Mouse (Mus musculus) MN1 (cell line): ENCODE results near the gene Degs2.

Source experiments
- DNase-seq: peaks from one replicate; pipeline ENCODE4 v3.0.0-alpha.2; 2016; ENCODE audit warnings: low spot score

Gene Degs2

DNA sequence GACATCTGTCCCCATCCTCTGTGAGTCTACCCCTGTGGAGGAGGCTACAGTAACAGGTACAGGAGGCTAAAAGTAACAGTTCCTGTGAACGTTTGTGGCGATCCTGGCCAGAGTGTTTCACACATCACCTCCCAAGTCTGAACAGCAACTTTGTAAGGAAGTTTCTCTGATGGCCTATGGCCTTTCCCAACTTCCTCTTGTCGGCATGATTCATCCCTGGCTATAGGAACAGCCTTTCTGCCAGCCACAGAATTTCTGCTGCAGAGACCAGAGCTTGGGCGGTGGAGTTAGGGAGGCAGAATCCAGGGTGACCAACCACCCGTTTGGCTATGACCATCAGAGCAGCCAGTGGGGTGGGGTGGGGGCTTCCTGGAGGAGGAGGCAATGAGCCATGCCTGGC lies 2.1 kb downstream of the Degs2 start:
- DNase-seq: no peak

DNA sequence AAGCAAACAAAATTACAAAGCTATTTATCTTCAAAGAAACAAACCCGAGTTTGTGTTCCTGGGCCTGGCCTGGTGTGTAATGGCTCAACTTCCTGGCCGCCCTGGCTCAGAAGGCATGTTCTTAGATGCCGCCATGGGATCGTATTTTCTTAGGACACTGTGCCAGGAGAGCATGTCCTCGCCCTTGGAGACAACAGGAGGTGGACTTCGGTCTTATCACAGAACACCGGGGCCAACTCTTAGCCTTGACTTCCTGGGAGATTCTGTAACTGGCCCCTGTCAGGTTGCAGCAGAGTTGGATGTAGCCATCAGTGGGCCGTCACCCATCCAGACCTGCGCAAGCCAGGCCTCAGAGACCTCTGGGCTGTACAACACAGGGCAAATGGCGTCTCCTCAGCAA lies 2.5 kb downstream of the Degs2 start:
- DNase-seq: no peak

DNA sequence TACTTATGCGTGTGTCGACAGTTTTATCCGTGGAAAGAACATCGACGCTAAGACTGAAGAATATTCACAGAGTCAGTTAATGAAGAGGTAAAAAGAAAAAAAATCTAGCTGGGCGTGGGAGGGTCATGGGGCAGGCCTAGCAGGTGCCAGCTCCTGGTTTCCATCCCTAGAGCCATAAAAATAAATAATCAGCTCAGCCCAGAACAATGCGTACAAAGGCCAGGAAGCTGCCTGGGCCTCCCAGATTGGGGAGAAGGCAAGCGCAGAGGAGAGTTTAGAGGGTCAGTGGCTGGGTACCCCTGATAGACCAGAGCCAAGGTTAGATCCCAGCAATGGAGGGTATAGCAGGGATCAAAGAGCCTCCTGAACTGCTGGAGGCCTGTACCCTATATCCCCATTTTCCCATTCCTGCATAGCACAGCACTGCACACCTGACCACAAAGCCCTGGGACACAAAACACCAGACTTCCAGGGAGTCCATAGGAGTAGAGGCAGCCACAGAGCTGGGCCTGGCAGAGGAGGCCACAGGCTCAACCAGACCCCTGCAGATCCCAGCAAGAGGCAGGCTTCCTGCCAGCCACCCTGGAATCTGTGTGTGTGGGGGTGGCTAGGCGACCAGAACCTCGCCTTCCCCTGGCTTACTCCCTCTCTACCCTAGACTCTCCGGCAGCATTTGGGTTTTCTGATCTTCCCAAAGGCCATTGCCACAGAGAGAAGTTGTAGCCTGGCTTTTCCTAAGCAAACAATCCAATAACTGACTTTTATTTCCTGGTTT lies 3.2 kb downstream of the Degs2 start:
- DNase-seq: no peak

- no peak for DNase-seq
These were observed 7.9 kb downstream of the Degs2 start for GRCm38 (mm10) chr12:108694223-108694622.

GRCm38 (mm10) chr12:108693592-108693991 lies 8.5 kb downstream of the Degs2 start:
- DNase-seq: no peak

DNA sequence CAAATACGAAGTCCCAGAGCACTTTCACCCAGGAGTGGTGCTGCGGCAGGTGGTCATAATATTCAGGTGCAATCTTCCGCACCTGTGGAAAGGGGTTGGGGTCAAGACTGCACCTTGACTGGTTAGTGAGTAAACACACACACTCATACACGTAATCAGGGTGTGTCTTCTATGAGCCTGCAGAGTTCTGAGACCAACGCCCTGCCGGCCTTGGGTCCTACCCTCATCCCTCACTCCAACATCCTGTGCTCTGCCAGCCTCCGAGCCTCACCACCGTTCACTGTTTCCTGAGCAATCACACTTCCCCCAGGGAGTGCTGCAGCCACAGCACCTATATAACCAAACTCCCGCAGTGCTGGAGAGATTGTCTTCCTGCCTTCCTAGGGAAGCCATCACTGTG lies 11.6 kb downstream of the Degs2 start:
- DNase-seq: no peak

DNA sequence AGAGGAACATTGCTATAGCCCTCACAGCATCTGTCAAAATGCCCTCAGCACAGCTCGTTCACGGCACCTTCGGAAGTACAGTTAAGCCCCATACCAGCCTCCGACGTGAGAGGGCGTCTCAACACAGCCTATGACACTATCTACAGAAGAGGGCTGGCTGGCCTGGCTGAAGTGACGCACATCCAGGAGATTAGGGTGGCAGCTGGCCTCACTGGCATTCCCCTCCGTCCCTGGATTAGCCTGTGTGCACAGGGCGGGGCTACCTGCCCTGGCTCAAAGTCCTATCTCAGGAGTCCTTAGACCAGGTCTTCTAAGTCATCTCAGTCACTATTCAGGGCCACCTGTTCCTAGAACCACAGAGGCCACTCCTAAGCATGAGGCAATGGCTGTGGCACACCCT lies 12.9 kb downstream of the Degs2 start:
- no peak for DNase-seq

GRCm38 (mm10) chr12:108686926-108687325 lies 15.2 kb downstream of the Degs2 start:
- DNase-seq: peak; percentile 13

GRCm38 (mm10) chr12:108686463-108686862 lies 15.7 kb downstream of the Degs2 start:
- no peak for DNase-seq

- no peak for DNase-seq
These were observed 19.7 kb downstream of the Degs2 start for GRCm38 (mm10) chr12:108682240-108683023.

DNA sequence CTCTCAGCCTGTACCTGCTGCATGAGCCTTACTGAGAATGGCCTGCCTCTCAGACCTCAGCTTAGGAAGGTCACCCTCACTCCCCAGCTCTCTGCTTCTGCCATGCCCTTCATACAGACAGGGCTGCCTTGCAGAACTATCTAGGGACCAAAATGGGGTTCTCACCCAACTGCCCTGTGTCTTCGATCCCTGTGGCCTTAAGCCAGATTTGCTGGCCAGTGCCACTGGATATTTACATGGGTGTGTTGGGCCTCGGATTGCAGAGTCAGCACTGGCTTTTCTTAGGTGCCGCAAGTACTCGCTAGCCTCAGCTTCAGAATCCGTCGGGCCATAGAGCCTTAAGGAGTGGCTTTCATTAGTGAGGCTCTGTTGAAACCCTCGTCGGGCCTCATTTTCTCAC lies 21.3 kb downstream of the Degs2 start:
- no peak for DNase-seq

- no peak for DNase-seq
These were observed 23.7 kb downstream of the Degs2 start for GRCm38 (mm10) chr12:108678366-108678765.

DNA sequence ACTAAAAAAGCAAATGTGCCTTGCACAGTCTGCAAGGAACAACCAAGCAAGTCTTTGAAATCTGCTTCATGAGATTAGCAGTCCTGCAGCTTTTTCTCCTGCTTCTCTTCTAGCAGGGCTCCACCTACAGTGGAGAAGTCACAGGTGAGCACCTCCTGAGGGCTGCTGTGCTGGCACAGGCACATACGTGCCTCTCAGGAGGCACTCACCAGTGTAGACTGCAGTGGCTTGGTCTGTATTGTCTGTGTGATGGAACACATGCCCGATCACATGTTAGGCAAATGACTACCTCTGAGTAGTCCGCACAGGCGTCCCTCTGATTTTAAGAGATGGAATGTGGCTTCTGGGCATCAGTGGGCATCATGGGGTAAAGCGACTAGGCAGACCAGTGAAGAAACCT lies 25.0 kb downstream of the Degs2 start:
- DNase-seq: no peak

DNA sequence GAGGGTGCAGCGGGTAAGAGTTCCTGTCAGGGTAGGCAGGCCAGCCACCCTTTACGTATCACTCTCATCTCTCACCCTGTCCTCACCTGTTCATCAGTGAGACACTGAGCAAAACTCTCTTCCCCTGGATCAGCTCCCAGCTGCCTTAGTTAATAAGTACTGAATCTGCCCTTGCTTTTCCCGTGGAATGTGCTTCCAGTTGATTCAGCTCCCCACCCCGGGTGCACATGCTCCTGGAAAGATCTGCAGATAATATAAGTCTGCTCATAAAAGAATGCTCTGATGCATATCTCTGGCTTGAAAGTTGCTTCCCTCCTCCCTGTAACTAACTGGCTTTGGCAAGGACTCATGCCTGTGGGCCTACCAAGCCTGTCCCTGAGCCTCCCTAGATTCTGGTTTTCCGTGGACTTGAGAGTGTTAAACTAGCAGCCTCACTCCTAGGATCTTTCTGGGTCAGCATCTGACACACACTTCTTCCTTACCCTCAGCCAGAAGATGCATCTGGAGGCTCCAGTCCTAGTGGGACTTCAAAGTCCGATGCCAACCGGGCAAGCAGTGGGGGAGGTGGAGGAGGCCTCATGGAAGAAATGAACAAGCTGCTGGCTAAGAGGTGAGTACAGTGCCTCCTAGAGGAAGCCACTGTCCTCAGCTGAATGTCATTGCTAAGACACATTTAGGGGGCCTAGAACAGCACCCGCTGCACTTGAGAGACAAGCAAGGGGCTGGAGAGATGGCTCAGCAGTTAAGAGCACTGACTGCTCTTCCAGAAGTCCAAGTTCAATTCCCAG lies 26.3 kb downstream of the Degs2 start:
- DNase-seq: no peak

GRCm38 (mm10) chr12:108674916-108675315 lies 27.2 kb downstream of the Degs2 start:
- no peak for DNase-seq

- no peak for DNase-seq
These were observed 27.6 kb downstream of the Degs2 start for GRCm38 (mm10) chr12:108674502-108674901.

DNA sequence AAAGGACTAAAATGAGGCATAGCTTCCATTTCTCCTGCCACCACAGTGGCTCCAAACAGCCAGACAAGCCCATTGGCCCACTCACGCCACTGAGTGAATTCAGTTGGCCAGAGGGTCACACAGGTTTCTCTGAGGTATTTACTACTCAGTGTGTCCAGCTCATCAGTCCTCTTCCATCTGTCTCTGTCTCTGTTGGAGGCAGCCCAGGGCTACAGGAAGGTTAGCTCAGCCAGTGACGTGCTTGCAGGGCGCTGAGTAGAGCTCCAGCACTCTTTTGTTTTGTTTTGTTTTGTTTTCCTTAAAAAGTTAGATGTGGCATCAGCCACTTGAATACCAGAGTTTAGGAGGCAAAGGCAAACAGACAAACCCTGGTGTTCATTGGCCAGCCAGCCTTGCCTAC lies 28.6 kb downstream of the Degs2 start:
- no peak for DNase-seq

DNA sequence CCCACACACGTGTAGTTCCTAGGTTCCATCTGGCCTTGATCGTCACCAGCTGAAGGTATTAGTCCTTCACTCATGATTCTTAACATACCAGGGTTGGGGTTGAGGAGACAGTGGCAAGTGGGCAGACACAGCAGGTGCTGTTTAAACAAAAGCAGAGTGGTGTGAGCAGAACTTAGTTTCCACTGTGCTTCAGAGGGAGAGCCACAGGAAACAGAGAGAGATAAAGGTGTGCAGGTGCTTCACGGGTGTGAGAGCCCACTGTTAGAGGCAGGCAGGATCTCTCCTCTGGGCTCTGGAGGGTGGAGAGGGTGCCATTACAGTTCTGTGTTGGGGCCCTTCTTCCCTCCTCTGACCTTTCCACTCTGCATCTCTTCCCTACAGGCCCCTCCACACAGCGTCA lies 29.2 kb downstream of the Degs2 start:
- DNase-seq: no peak

DNA sequence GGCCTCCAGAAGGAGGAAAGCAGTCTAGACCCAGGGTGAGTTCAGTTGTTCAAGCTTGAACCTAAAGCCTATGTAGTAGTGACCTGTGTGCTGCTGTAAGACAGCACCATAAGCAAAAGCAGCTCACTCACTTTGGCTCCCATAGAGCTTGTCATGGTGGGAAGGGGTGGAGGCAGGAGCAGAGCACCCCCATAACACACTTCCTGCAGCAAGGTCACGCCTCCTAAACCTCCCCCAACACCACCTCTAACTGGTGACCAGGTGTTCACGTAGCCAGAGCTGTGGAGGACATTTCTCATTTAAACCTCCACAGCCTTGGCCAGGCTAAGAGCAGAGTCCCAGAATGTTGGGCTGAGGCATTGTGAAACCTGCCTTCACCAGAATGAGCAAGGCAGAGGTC lies 30.6 kb downstream of the Degs2 start:
- DNase-seq: no peak

DNA sequence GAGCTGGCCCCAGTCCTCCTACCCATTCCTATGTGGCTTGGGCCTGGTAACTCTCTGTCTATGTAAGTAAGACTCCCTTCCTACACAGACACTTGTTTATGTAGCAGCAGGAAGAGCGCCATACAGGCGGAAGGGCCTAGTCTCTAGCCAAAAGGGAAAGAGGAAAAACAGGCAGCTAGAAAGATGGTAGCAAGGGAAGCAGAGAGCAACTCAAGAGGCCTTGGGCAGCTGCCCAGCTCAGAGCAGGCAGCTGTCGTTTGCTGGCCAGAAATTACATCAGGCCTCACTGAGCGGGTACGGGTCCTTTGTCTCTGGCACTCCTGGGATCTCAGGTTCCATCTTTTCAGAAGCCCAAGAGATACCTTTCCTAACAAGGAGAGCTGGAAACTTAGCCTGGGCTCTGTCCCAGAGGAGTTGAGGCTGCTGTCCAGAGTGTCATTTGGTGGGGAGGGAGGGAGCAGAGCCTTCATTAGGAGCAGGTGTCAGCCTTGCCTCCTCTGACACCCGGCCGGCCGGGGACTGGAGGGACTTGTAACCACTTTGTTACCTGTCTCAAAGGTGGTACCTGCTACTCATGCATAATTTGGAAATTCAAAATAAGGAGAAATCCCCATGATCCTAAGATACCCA lies 33.4 kb downstream of the Degs2 start:
- DNase-seq: peak; percentile 14

DNA sequence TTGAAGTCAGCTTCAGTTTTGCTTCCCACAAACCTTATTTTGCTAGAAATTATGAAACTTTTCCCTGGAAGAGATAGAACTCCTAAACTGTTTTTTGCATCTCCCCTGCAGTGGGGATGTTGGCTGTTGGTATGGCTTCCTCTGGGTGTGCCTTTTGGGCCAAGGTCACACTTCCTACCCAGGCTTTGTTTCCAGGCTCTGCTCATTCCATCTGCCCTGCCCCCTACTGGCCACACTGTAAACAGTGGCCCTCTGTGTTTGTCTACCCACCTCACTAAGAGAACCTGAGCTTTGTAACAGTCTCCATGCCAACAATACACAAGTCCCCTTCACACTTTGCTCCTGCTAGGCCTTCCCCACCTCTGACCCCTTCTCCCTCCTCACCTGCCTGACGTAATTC lies 44.8 kb downstream of the Degs2 start:
- DNase-seq: no peak
